Mouse (Mus musculus) c-Kit-positive CD71-positive TER-119-positive erythroid progenitor cells, embryonic 14.5 days (primary cell): Measurements from ENCODE around the gene Gsg1l2.

ENCODE experiments used
- DNase-seq: peaks from one replicate; pipeline ENCODE4 v3.0.0-alpha.2; 2013; ENCODE audit warnings: low spot score

Gene Gsg1l2

GRCm38 (mm10) chr11:67774379-67774778, at the start of gene Gsg1l2:
Gene Gsg1l2 (plus strand): TSS chr11:67774608.
- no peak for DNase-seq

GRCm38 (mm10) chr11:67727095-67727494, 47.3 kb upstream of the Gsg1l2 start:
- no peak for DNase-seq

- no peak for DNase-seq
Measured at GRCm38 (mm10) chr11:67728726-67729125, 45.7 kb upstream of the Gsg1l2 start.

GRCm38 (mm10) chr11:67731056-67731455, 43.4 kb upstream of the Gsg1l2 start:
- no peak for DNase-seq

- DNase-seq = no peak
Measured at GRCm38 (mm10) chr11:67733726-67734125, 40.7 kb upstream of the Gsg1l2 start.

GRCm38 (mm10) chr11:67734597-67734996, 39.8 kb upstream of the Gsg1l2 start:
- no peak for DNase-seq

- DNase-seq = no peak
Measured at GRCm38 (mm10) chr11:67738345-67738744, 36.1 kb upstream of the Gsg1l2 start.

- DNase-seq = no peak
Measured at GRCm38 (mm10) chr11:67738846-67739490, 35.4 kb upstream of the Gsg1l2 start.

GRCm38 (mm10) chr11:67741569-67741968, 32.8 kb upstream of the Gsg1l2 start:
- DNase-seq = no peak

- DNase-seq = no peak
Measured at GRCm38 (mm10) chr11:67756287-67756686, 18.1 kb upstream of the Gsg1l2 start.

GRCm38 (mm10) chr11:67757373-67758167, 16.8 kb upstream of the Gsg1l2 start:
- no peak for DNase-seq

- no peak for DNase-seq
Measured at GRCm38 (mm10) chr11:67771053-67771452, 3.4 kb upstream of the Gsg1l2 start, which contains the start of gene Glp2r. Gene Glp2r (minus strand): TSS chr11:67771153.

GRCm38 (mm10) chr11:67771691-67772090, 2.7 kb upstream of the Gsg1l2 start:
- no peak for DNase-seq

- no peak for DNase-seq
Measured at GRCm38 (mm10) chr11:67772577-67772976, 1.8 kb upstream of the Gsg1l2 start.

- DNase-seq = no peak
Measured at GRCm38 (mm10) chr11:67790182-67790581, 15.8 kb downstream of the Gsg1l2 start.

- DNase-seq = no peak
Measured at GRCm38 (mm10) chr11:67797931-67798330, 23.5 kb downstream of the Gsg1l2 start, which contains the start of gene Dhrs7c. Gene Dhrs7c (plus strand): TSS chr11:67798187.

GRCm38 (mm10) chr11:67800130-67800723, 25.8 kb downstream of the Gsg1l2 start:
- no peak for DNase-seq

- no peak for DNase-seq
Measured at GRCm38 (mm10) chr11:67801169-67801568, 26.8 kb downstream of the Gsg1l2 start.

- DNase-seq = no peak
Measured at GRCm38 (mm10) chr11:67805538-67805937, 31.1 kb downstream of the Gsg1l2 start.

GRCm38 (mm10) chr11:67806832-67807597, 32.6 kb downstream of the Gsg1l2 start:
- no peak for DNase-seq

GRCm38 (mm10) chr11:67808051-67808450, 33.6 kb downstream of the Gsg1l2 start:
- DNase-seq = no peak

- no peak for DNase-seq
Measured at GRCm38 (mm10) chr11:67811535-67811934, 37.1 kb downstream of the Gsg1l2 start.
